Mouse (Mus musculus): ENCODE data around the gene Cacnb1. TPM values are rescaled to one million over a fixed set of nuclear protein-coding genes. Genes with fewer than 3 reads are reported as not detected.

The Cacnb1 gene
- 10 to 100 TPM; 18.8 TPM for total RNA-seq (2021)
- long read RNA-seq, experiment 1, partial matches to known transcripts, result 1 of 7 reads
- long read RNA-seq, experiment 1, other reads (novel, unspliced or antisense), result 2 of 7 reads
- long read RNA-seq, experiment 2, transcript Cacnb1-201 (14 exons, 3,396 nt), result major isoform, 5 of 15 reads
- long read RNA-seq, experiment 2, partial matches to known transcripts, result 2 of 15 reads
- long read RNA-seq, experiment 2, other reads (novel, unspliced or antisense), result 6 of 15 reads

DNA sequence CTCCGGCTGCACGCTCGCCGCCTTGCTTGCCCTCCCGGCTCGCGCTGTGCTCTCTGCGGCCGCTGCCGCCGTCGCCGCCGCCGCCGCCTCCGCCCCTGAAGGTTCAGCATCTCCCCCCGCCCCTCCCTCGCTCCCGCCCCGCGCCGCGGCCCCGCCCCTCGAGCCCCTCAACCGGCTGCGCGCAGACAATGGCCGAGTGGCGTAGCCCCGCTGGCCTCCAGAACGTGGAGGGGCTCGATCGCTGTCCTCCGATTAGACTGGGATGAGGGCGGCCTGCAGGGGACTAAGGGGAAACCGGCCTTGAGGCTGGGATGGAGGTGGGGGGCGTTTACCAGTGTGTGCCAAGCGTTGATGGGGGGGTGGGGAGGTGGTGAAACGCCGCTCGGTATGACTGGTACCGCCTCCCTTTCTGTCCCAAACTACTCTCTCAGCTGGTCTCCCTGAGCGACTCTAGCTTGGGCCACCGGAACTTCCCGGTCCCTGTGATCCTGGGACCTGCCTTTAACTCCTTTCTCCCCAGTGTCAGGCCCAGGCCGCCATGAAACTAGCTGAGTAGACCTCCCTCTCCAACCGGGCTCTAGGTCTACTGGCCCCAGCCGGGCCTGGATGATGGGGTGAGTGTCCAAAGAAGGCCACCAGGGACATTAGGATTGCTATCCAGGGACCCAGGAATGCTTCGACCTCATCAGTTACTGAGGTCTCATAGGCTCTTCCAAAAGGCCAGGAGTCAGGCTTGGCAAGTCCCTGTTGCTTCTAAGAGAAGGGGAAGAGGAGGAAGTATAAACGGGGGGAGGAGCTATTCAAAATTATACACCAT lies at the start of gene Cacnb1:
Cacnb1 (minus strand) TSS at position 480 of the 817 bp plus-strand sequence.
- DNase-seq (ENCODE audit: low spot score in 2 of 2), result peak; percentile 41 to 51

DNA sequence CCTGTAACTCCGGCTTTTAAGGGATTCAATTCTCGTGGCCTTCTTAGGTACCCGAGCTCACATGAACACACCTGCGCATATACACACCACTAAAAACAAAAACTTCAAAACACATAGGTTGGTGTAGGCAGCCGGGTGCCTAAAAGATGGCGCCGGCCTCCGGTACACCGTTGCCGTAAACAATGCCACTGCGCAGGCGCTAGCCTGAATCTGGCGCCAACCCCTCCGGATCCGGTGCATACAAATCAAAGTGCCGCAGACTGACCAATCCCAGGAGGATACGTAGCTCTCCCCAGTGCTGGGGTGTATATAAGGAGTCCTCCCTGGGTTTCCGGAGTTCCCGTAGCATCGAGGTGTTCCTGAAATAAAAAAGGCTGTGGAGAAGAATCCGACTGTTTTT lies 44.4 kb upstream of the Cacnb1 start:
- DNase-seq (ENCODE audit: low spot score in 2 of 2), result no peak

DNA sequence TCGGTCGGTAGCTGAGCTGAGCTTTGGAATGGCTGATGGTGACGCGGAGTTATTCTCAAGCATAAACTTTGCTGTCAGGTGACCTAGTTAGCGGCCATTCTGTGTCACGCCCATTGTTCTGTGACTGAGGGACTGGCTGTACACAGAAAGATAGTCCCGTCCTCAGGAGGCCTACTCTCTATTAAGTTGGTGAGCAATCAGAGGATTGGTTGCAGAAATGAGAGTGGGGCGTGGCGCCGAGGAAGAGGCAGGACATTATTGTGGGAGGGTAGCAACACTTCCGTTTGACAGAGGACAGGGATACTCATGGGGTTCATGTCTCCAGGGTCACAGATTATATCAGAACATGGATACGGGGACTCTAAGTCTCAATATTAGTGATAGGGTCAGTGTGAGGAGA lies 43.4 kb upstream of the Cacnb1 start:
- DNase-seq (ENCODE audit: low spot score in 2 of 2), result no peak

DNA sequence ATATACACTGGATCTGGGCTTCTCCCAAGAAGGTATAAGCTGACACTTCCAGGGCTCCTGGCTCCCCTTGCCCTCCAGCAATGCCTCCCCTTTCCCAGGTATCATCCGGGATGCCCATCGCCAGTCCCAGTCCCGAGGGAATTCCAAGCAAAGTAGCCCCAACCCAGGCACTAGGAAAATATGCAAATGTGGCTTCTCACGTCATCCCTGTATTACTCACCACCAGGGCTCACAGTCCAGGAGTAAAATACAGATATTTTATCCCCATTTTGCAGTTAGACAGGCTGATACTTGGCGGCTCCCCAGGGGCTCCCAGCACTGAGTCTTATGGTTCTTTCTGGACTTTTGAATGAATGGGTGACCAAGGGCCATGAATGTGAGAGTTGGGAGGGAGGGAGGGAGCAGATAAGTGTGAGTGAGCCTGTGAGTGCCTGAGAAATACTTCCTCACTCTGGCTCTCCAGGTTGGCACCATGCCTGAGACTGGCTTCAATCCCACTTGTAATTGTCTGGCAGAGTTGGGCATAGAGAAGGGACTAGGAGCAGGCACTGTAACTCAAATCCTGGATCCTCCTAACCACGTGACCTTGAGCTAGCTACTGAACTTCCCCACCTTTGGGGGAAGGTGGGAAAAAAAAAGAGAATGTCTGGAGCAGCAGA lies 39.2 kb upstream of the Cacnb1 start:
- no peak for DNase-seq (ENCODE audit: low spot score in 2 of 2)

DNA sequence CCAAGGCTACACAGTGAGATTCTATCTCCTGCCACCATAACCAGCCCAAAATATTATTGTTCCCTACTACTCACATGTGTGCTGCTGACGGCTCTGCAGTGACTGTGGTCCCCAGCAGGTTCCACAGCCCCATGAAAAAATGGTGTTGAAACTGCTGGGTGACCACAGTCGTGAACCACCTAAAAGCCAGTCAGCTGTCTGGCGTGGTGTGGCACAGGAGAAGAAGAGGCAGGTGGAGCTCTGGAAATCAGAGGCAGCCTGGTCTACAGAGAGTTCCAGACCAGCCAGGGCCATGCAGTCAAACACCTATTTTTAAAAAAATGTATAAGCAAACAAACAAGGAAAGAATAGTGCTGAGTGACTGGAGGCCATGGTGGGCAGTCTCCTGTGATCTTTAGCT lies 38.6 kb upstream of the Cacnb1 start:
- no peak for DNase-seq (ENCODE audit: low spot score in 2 of 2)

DNA sequence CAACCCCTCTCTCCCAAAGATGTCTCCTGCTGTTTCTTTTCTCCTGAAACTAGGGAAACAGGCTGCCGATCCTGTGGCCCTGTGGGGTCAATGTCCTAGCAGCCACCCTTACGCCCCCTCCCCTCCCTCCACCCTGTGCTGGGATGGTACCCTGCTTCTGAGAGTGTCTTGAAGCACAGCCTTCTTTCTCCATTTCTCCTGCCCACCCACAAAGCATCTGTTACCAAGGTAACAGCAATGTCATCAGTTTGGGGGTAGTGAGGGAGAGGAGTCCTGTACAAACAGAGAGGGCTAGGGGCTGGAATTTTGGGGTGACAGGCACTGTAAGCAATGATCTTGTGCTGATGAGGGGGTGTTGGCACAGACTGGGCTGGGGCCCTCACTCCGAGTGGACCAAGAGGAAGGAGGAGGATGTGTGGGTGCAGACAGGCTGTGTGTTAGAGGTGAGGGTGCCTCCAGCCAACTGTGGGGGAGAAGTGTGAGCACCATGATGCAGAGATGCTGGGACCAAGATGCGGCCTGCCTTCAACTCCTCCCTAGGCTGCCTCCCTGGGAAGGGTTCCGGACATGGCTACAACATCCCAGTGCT lies 37.4 kb upstream of the Cacnb1 start:
- no peak for DNase-seq (ENCODE audit: low spot score in 2 of 2)

DNA sequence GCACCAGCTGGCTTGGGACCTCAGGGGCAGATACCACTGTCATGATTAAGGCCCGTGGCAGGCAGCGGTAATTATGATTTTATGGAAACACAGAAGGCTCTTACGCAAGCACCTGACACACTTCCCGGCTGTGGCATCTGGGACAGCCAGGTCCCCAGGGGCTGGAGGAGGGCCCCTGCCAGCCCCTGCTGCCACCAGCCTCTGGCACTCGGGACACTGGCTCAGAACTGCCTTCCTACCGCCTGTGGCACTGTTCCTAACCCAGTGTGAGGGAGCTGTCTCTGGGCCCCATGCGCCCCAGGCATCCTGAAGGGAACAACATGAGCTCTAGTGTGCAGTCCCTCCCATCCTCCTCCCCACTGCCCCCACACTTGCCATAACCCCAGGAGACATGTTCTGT lies 36.8 kb upstream of the Cacnb1 start:
- no peak for DNase-seq (ENCODE audit: low spot score in 2 of 2)

DNA sequence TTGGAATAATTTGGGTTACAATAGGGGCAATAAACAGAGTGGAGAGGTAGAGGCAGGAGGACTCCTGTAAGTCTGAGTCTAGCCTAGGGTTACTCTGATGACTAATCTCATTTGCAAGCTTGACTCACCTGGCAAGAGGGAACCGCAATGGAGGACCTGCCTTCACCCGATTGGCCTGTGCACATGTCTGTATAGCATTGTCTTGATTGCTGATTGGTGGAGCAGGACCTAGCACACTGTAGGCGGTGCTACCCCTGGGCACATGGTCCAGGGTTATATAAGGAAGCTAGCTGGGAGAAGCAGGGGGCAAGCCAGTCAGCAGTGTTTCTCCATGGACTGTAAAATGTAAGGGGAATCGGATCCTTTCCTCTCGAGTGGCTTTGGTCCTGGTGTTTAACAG lies 35.2 kb upstream of the Cacnb1 start:
- no peak for DNase-seq (ENCODE audit: low spot score in 2 of 2)

DNA sequence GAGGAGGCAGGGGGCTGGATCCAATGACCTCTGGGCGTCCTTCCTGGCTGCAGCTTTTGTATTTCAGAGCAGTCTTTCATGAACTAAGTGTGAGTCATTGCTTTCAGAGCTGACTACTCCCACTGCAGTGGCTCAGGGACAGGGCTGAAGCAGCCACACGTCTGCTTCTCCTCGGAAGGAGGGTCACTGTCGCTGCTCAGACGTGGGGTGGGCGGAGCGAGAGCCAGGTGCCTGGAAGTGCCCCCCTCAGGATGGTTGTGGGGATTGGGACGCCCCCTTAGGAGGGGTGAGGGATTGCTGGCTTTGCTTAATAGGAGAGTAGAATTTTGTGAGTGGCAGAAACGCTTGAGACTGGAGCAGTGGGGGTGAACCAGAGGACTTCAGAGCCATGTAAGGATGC lies 34.6 kb upstream of the Cacnb1 start:
- DNase-seq (ENCODE audit: low spot score in 2 of 2), result no peak

DNA sequence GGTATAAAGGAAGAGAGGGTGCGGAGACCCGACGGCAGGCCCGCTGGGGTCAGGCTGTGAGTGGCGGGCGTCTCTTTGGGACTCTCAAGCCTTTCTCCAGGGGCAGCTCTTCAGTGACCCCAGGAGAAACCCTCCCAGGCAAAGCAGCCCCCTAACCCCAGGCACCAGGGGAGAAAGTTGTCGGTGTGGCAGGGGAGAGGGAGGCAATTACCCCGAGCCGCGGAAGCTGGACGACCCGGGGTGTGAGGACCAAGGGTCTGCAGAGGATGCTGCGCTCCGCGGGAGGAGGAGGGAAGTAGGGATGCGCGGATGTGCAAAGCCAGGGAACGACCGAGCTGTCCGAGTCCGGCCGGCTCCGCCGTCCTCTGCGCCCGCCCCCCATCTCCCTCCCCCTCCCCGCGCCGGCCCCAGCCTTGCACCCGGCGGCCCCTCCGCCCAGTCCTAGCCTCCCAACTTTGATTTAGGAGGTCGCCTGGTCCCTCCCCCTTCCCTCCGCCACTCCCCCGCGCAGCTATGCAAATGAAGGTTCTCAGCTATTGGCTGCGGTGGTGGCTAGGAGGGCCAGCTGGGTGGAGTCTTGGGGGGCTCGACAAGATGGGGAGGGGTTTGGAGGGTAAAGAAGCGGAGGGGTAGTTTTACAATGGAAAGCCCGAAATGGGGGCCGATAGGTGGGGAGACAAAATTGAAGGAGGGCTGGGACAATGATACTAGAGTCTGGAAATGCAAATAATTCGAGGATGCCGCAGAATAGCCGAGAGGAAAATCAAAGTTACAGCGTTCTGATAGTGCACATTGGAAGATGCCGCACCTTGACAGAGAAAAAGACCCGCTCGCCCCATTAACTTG lies 30.4 kb upstream of the Cacnb1 start, which contains the start of gene Stac2:
Stac2 (minus strand) TSS at position 474 of the 846 bp plus-strand sequence.
- DNase-seq (ENCODE audit: low spot score in 2 of 2), result peak; percentile 47 to 59

DNA sequence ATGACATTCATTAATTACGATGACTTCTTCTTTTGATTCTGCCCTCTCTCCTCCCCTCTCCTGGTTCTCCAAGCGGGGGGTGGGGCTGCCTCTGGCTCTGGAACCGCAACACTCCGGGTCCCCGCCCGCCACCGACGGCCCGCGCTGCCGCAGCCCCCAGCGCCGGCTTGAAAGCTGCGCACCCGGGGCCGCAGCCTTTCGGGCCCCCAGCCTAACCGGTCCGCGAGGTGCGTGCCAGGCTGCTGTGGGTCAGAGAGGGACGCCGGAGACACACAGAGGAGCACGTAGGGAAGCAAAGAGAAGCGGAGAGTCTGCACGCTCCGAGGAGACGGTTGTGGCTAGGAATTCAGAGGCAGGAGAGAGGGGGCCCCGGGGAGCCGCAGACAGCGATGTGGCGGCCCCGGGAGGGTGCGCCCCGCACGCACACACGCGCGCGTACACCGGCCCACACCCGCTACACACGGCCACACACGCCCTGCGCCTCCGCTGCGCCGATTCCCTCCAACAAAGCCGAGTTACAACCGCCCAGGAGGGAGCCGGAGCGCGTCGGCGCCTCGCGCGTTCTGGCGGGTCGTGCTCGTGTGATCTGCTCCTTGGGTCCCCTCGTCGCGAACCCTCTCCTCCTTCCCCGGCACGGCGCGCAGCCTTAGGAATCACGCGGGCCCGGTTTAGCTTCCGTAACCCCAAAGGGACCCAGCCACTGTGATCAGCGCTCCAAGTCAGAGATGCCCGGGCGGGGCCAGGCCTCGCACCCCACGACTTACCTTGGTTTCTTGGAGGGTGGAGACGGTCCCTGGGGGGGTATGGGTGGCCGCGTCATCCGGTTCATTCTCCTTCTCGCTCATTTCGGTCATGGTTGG lies 29.5 kb upstream of the Cacnb1 start:
- no peak for DNase-seq (ENCODE audit: low spot score in 2 of 2)

DNA sequence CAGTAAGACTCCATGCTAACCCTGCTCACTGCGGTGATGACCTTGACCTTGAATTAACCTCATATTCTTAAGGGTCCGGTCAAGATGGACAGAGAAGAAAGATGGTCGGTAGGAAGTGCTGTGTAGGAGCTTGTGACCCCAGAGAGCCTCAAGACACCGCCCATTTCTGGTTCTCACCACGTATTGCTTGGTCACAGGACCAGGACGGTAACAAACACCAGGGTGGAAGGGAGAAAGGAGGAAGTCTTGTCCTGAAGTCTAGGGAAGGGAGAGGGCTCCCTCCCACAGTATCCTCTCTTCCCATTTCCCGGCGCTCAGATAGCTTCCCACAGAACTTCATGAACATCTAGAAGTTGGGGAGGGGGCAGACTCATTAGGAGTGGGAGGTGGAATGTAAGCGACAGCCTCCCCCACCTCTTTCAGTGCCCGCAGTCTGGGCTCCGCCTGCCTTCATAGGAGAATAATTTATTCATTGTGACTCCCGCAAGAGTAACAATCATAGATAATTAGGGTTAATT lies 28.8 kb upstream of the Cacnb1 start:
- DNase-seq (ENCODE audit: low spot score in 2 of 2), result no peak

DNA sequence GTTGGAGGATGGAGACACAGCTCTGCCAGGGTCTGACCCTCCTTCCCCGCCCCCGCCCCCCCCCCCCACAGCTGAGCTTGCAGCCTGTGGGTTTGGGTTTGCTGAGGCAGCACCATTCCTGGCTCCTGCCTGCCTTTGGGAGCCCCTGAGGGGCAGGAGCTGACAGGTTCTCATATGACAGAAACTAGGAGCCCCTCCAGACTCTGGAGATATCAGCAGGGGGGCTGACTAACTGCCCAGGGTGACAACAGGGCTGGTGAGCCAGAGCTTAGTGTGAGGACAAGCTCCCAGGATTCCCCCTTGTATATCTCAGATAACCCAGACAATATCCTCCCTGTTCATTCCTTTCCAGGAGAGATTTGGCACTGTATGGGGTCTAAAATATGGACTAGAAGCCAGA lies 28.1 kb upstream of the Cacnb1 start:
- no peak for DNase-seq (ENCODE audit: low spot score in 2 of 2)

DNA sequence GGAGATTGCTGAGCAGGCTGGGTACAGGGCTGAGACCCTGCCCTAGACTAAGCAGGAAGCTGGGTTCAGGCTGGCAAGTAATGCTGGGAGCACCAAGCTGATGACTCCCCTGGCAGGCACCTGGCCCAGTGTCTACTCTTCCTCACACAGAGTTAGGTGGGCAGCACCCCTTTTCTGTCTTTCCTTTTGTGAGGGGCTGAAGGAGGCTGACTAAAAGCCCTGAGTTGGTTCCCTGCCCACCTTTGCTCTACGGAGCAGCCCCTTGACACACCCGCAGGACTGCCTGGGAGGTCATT lies 27.6 kb upstream of the Cacnb1 start:
- no peak for DNase-seq (ENCODE audit: low spot score in 2 of 2)

DNA sequence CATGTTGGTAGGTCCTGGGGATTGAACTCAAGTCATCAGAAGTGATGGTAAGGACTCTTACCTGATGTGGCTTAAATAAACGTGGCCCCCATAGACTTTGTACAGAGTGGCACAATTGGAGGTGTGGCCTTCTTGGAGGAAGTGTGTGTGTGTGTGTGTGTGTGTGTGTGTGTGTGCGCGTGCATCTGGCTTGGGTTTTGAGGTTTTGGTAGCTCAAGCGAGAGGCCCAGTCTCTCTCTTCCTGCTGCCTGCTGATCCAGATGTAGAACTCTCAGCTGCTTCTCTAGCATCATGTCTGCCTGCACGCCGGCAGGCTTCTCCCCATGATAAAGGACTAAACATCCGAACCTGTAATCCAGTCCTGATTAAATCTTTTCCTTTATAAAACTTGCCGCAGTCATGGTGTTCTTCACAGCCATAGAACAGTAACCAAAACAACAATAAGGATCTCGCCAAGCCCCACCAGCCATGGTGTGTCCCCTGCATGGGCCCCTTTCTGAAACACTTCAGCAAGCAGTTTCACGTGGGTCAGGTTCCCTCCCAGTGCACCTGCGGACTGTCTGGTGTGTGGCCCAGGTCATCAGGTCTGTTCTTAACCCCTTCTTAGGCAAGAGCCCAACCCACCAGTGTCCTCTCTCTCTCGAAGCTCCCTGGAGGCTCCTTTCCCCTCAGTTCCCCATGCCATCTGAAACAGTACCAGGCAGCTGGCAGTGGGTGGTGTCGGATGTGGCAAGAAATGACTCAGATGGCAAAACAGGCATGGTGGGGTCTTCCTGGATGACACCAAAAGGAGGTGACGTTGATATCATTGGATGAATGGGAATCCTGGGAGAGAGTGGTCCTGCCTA lies 27.1 kb upstream of the Cacnb1 start:
- DNase-seq (ENCODE audit: low spot score in 2 of 2), result no peak

DNA sequence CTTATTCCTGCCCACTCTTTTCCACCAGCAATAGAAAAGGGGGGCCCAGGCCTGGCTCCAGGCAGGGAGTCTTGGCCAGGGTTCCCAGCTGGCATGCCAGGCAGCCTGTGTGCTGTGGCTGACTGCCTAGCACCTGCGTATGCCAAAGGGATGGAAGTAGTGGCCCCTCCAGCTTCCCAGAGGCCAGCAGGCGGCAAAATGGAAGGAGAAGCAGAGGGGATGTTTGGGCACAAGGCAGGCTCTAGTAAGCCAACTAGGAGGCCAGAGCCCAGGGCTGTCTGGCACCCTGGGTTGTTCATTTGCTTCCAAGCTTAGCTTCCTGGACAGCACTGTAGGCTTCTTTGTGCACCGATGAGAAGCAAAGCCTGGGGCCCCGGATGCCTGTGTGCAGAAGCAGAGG lies 24.9 kb upstream of the Cacnb1 start:
- DNase-seq (ENCODE audit: low spot score in 2 of 2), result no peak

DNA sequence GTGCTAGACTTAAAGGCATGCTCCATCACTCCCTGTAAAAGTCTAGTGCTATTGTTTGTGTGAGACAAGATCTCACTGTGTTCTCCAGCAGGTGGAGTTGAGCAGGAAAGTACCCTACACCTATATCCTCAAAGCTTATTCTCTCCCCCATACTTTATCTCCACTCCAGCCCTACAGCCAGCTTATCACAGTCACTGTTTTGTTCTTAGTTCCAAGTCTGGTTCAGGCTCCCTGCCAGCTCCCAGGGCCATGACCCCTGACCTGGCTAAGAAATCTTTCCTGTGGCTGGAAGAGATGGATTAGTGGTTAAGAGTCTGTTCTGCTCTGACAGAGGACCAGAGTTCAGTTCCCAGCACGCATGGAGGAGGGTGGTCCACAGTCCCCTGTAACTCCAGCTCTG lies 23.6 kb upstream of the Cacnb1 start:
- no peak for DNase-seq (ENCODE audit: low spot score in 2 of 2)

DNA sequence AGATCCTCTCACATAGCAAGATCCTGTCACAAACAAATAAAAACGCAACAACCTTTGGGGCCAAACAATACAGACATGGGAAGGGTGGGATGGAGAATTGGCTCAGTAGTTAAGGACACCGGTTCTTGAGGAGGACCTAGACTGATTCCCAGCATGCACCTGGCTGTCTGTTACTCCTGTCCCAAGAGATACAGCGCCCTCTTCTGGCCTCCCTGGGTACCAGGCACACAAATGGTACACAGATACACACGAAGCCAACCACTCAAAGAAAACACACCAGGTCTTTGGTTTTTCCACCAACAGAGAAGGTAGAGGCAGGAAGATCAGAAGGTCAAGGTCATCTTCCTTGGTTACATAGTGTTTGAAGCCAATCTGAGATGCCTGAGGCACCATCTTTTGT lies 22.8 kb upstream of the Cacnb1 start:
- DNase-seq (ENCODE audit: low spot score in 2 of 2), result no peak

DNA sequence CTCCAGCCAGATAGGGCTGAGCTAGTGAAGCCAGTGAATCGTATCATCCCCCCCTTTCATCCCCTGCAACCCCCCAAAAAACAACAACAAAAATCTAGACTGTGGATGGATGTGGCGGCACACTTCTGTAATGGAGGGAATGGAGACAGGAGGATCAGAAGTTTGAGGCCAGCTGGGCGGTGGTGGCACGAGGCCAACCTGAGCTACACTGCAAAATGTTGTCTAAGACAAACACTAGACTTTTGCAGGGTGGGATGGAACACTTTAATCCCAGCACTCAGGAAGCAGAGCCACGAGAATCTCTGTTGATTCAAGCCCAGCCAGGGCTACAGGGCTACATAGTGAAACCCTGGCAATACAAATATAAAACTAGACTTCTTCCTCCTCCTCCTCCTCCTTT lies 21.2 kb upstream of the Cacnb1 start:
- DNase-seq (ENCODE audit: low spot score in 2 of 2), result no peak
